Mouse (Mus musculus) bone marrow, adult 2 months (tissue): Measurements from ENCODE around the gene Ccdc154.

Source experiments
- CTCF ChIP-seq: fragments of 200-500 bp; IDR thresholded peaks from 2 replicates; pipeline ENCODE4 v1.5.1; 2011; ENCODE audit warnings: low read length, control low read depth; ENCODE audit not compliant: control insufficient read depth, insufficient read depth
- POLR2A ChIP-seq: fragments of 200-500 bp; IDR thresholded peaks from 2 replicates; pipeline ENCODE4 v1.6.1; 2011; ENCODE audit warnings: low read depth, mild to moderate bottlenecking, control low read depth, low read length, borderline replicate concordance; ENCODE audit not compliant: control insufficient read depth

- TF ChIP-seq CTCF (no peak), POLR2A (no peak)
Measured at GRCm38 (mm10) chr17:25210006-25210405, 47.7 kb downstream of the Ccdc154 start.
